Mouse (Mus musculus) lung, embryonic 15.5 days (tissue): ENCODE results near the gene Hcn3. TPM values are rescaled to one million over a fixed set of nuclear protein-coding genes. Genes with fewer than 3 reads are reported as not detected.
"Not testable (repeated sequence)": the region's sequence is repeated elsewhere in the genome, so short reads cannot be mapped to it uniquely, and the experiment has no call there.

Experiments used
- ATAC-seq: fragments of 200-750 bp; cut with Nextera tagmentation; 2 replicates; pipeline ENCODE4 v1.8.0; 2017; ENCODE audit warnings: moderate number of reproducible peaks, borderline replicate concordance; ENCODE audit not compliant: low FRiP score, low TSS enrichment; ENCODE audit errors: extremely low read depth
- H3K27ac ChIP-seq: fragments of 300-500 bp; sonication (generic); 2 replicates; pipeline ENCODE4 v1.5.1; 2015; ENCODE audit warnings: moderate library complexity, mild to moderate bottlenecking, inconsistent platforms
- H3K27me3 ChIP-seq: fragments of 300-500 bp; sonication (generic); 2 replicates; pipeline ENCODE4 v1.6.1; 2015; ENCODE audit warnings: inconsistent platforms
- H3K36me3 ChIP-seq: fragments of 300-500 bp; sonication (generic); 2 replicates; pipeline ENCODE4 v1.6.1; 2015; ENCODE audit warnings: inconsistent platforms
- H3K4me1 ChIP-seq: fragments of 300-500 bp; sonication (generic); 2 replicates; pipeline ENCODE4 v1.6.1; 2015; ENCODE audit warnings: inconsistent platforms
- H3K4me2 ChIP-seq: fragments of 300-500 bp; sonication (generic); 2 replicates; pipeline ENCODE4 v1.6.1; 2015; ENCODE audit warnings: inconsistent platforms, mild to moderate bottlenecking, moderate library complexity
- H3K4me3 ChIP-seq: fragments of 300-500 bp; sonication (generic); 2 replicates; pipeline ENCODE4 v1.5.1; 2015; ENCODE audit warnings: mild to moderate bottlenecking, inconsistent platforms
- H3K9ac ChIP-seq: fragments of 300-500 bp; sonication (generic); 2 replicates; pipeline ENCODE4 v1.6.1; 2015; ENCODE audit warnings: inconsistent platforms
- H3K9me3 ChIP-seq: fragments of 300-500 bp; sonication (generic); 2 replicates; pipeline ENCODE4 v1.6.1; 2016; ENCODE audit warnings: inconsistent platforms
- WGBS: fragments of 180-500 bp; shearing (Covaris S2); methylation state at CpG from one replicate; pipeline ENCODE4 v1.1.7; 2015; 5-methylcytosine and 5-hydroxymethylcytosine counted together
- polyA plus RNA-seq: library from polyadenylated mRNA; unstranded; fragments of >200 nt; fragmentation: Nextera tagmentation; extraction: Ambion mirVana; gene quantifications from 2 replicates; pipeline ENCODE4 v1.2.1, GENCODE M21; 2015

The Hcn3 gene
- polyA plus RNA-seq, 1 experiment from 2014 or later: 1.9 TPM

DNA sequence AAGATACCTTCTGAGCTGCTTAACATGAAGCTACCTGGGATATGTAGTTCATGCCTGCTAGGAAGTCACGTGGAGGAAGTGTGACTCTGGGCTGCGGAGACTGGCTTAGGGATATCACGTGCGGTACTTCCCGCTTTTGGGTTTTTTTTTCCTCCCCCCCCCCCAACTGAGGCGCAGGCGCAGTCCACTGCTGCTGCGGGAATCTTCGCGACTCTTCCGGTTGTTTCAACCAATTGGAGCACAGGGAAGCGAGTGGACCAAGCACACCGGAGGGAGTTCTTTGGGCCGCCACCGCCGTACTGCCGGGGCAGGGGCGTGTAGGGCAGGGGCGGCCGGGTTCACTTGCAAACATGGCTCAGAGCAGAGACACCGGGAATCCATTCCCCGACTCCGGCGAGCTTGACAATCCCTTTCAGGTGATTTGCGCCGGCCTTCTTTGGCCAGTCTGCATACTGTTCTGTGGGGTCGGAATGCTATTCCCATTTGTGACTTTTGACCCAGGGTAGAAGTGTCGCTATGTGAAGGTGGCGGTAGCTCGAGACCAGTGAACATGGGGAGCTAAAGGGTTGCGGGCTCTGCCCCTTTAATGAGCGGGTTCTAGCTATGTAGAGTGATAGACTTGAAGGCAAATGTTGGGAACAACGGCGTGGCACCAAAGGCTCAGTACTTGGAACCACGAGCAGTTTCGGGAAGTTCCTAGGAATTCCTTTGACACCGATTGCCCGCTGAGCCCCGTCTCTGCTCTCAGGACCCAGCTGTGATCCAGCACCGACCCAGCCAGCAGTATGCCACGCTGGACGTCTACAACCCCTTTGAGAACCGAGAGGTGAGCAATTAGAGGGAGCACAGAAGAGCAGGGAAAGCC lies 17.5 kb upstream of the Hcn3 start, which contains the start of gene Scamp3:
Gene Scamp3 (plus strand): TSS at position 232 of the 865 bp plus-strand sequence.
- peak within 1 kb of the TSS; percentile 85 for H3K4me3 ChIP-seq
- peak within 1 kb of the TSS; percentile 88 for H3K4me2 ChIP-seq
- H3K36me3 ChIP-seq: peaks cover 72% of the 10 kb centered on the region
- peak within 1 kb of the TSS; percentile 68 for H3K27ac ChIP-seq
- ATAC-seq: peak; percentile 93
- H3K4me1 ChIP-seq: peaks cover 19% of the 10 kb centered on the region
- no peaks in the 10 kb centered on the region for H3K9me3 ChIP-seq
- H3K9ac ChIP-seq: peak within 1 kb of the TSS; percentile 85
- WGBS: under 1% methylated on average over 43 of the region's 43 CpGs
- no peaks in the 10 kb centered on the region for H3K27me3 ChIP-seq

DNA sequence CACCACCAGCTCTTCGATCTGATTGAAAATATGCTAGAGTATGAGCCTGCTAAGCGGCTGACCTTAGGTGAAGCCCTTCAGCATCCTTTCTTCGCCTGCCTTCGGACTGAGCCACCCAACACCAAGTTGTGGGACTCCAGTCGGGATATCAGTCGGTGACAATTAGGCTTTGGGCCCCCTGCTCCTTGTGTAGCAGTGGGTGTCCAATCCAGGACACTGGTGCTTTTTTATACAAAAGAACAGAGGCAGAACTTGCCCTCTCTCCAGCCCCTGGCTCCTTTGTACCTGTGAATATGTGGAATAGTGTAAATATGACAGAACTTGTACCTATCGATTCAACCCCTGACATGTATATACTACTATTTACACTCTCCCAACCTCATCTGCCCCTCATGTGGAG lies 16.4 kb upstream of the Hcn3 start:
- Histone ChIP-seq H3K36me3 (peaks cover 78% of the 10 kb centered on the region), H3K4me2 (no peak overlapping the region), H3K4me3 (no peak overlapping the region), H3K9ac (0 out of 2 replicates have a peak overlapping the region, but pooled peaks have one; percentile 0), H3K27me3 (no peaks in the 10 kb centered on the region), H3K9me3 (no peaks in the 10 kb centered on the region), H3K27ac (peak overlapping the region; percentile 44; the same call in 1 of the 2 replicates), H3K4me1 (peaks cover 16% of the 10 kb centered on the region)
- 76% methylated on average over 7 of the region's 7 CpGs for WGBS
- ATAC-seq: no peak

- H3K4me2 ChIP-seq: no peak overlapping the region
- no peaks in the 10 kb centered on the region for H3K9me3 ChIP-seq
- no peaks in the 10 kb centered on the region for H3K27me3 ChIP-seq
- H3K9ac ChIP-seq: no peak overlapping the region
- H3K36me3 ChIP-seq: peaks cover 73% of the 10 kb centered on the region
- H3K4me1 ChIP-seq: peaks cover 16% of the 10 kb centered on the region
- H3K4me3 ChIP-seq: no peak overlapping the region
- no peak overlapping the region for H3K27ac ChIP-seq
- 87% methylated on average over 10 of the region's 10 CpGs for WGBS
- ATAC-seq: no peak
Observed at GRCm38 (mm10) chr3:89175544-89175943, 15.5 kb upstream of the Hcn3 start.

GRCm38 (mm10) chr3:89174844-89175243 lies 14.8 kb upstream of the Hcn3 start:
- WGBS: 94% methylated on average over 11 of the region's 11 CpGs
- Histone ChIP-seq H3K9ac (no peak overlapping the region), H3K4me1 (peaks cover 16% of the 10 kb centered on the region), H3K4me2 (no peak overlapping the region), H3K4me3 (no peak overlapping the region), H3K27ac (no peak overlapping the region), H3K36me3 (peaks cover 73% of the 10 kb centered on the region), H3K9me3 (no peaks in the 10 kb centered on the region), H3K27me3 (no peaks in the 10 kb centered on the region)
- ATAC-seq: no peak

GRCm38 (mm10) chr3:89166945-89167344 lies 6.9 kb upstream of the Hcn3 start:
- H3K27me3 ChIP-seq: no peaks in the 10 kb centered on the region
- H3K4me3 ChIP-seq: no peak overlapping the region
- peaks cover 45% of the 10 kb centered on the region for H3K36me3 ChIP-seq
- no peak overlapping the region for H3K4me2 ChIP-seq
- no peak overlapping the region for H3K9ac ChIP-seq
- H3K4me1 ChIP-seq: peaks cover 22% of the 10 kb centered on the region
- H3K9me3 ChIP-seq: no peaks in the 10 kb centered on the region
- ATAC-seq: no peak
- no peak overlapping the region for H3K27ac ChIP-seq
- WGBS: 89% methylated on average over 19 of the region's 19 CpGs

- Histone ChIP-seq H3K9ac (peak overlapping the region; percentile 79), H3K36me3 (peaks cover 35% of the 10 kb centered on the region), H3K9me3 (no peaks in the 10 kb centered on the region), H3K27me3 (no peaks in the 10 kb centered on the region), H3K27ac (peak overlapping the region; percentile 96), H3K4me2 (peak overlapping the region; percentile 66), H3K4me1 (peaks cover 23% of the 10 kb centered on the region), H3K4me3 (peak overlapping the region; percentile 77)
- 16% methylated on average over 12 of the region's 12 CpGs for WGBS
- no peak for ATAC-seq
Observed at GRCm38 (mm10) chr3:89165268-89165870, 5.4 kb upstream of the Hcn3 start.

DNA sequence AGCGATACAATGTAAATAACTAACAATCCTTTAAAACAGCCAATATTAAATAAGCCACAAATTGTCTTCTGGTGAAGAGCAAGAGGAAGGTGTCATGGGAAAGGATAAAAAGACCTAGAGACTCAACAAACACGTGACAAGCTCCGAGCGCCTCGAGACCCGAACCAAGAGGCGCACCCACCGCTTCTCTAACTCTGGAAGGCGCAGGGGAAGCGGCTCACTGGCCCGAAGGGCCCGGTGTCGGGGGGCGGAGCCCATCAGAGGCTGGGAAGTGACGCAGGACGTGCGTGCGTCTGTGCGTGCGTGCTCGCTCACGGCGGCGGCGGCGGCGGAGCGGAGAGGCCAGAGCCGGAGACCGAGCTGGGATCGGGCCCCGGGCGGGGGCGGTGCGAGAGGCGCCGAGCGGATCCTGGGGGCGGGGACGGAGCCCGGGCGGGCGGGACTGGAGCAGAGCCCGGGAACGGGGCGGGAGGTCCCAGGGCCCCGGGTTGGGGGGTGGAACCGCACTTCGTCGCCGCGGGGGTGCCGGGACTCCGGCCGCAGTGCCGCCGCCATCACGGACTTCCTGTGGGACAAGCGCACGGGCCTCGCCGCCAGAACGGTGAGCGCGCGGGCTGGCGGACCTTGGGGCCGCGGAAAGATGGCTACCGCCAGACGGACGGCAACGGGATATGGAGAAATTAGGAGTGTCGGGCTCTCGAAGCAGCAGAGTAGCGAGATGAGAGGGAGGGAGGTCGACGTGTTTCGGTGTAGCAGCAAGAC lies 4.7 kb upstream of the Hcn3 start, which contains the start of gene Clk2:
Gene Clk2 (plus strand): TSS at position 290 of the 762 bp plus-strand sequence.
- Histone ChIP-seq H3K4me1 (peaks cover 29% of the 10 kb centered on the region), H3K9me3 (no peaks in the 10 kb centered on the region)

GRCm38 (mm10) chr3:89163643-89164245 lies 3.7 kb upstream of the Hcn3 start:
- no peak overlapping the region for H3K9ac ChIP-seq
- H3K27ac ChIP-seq: no peak overlapping the region
- H3K36me3 ChIP-seq: peaks cover 19% of the 10 kb centered on the region
- H3K27me3 ChIP-seq: peaks cover 4% of the 10 kb centered on the region
- peak overlapping the region; percentile 77 for H3K4me3 ChIP-seq
- peak overlapping the region; percentile 66 for H3K4me2 ChIP-seq
- no peak for ATAC-seq
- peaks cover 38% of the 10 kb centered on the region for H3K4me1 ChIP-seq
- WGBS: 69% methylated on average over 5 of the region's 5 CpGs
- no peaks in the 10 kb centered on the region for H3K9me3 ChIP-seq

More for the DNA sequence above, 4.7 kb upstream of the Hcn3 start, which contains the start of gene Clk2:
- under 1% methylated on average over 75 of the region's 79 CpGs for WGBS
- no peaks in the 10 kb centered on the region for H3K27me3 ChIP-seq
- H3K4me2 ChIP-seq: peak within 1 kb of the TSS; percentile 66
- peak within 1 kb of the TSS; percentile 96 for H3K27ac ChIP-seq
- peak within 1 kb of the TSS; percentile 79 for H3K9ac ChIP-seq
- peak; percentile 98 for ATAC-seq
- H3K36me3 ChIP-seq: peaks cover 28% of the 10 kb centered on the region
- peak within 1 kb of the TSS; percentile 77 for H3K4me3 ChIP-seq

- H3K9ac ChIP-seq: no peak overlapping the region
- ATAC-seq: no peak
- H3K9me3 ChIP-seq: no peaks in the 10 kb centered on the region
- 83% methylated on average over 1 of the region's 1 CpGs for WGBS
- no peak overlapping the region for H3K4me3 ChIP-seq
- H3K27me3 ChIP-seq: peaks cover 10% of the 10 kb centered on the region
- H3K36me3 ChIP-seq: peaks cover 12% of the 10 kb centered on the region
- peaks cover 38% of the 10 kb centered on the region for H3K4me1 ChIP-seq
- no peak overlapping the region for H3K4me2 ChIP-seq
- H3K27ac ChIP-seq: no peak overlapping the region
Observed at GRCm38 (mm10) chr3:89163123-89163522, 3.1 kb upstream of the Hcn3 start.

DNA sequence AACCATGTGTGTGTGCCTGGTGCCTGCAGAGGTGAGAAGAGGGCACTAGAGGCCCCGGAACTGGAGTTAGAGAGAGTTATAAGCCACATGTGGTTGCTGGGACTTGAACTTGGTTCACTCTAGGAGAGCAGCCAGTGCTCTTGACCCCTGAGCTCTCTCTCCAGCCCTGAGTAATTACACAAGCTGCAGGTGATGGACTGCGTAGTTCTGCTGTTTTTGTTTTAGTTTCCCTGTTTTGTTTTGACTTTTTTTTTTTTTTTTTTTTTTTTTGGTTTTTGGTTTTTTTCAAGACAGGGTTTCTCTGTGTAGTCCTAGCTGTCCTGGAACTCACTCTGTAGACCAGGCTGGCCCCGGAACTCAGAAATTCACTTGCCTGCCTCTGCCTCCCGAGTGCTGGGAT lies 1.8 kb upstream of the Hcn3 start:
- peaks cover 12% of the 10 kb centered on the region for H3K27me3 ChIP-seq
- no peak for ATAC-seq
- no peaks in the 10 kb centered on the region for H3K9me3 ChIP-seq
- peaks cover 36% of the 10 kb centered on the region for H3K4me1 ChIP-seq
- no peak overlapping the region for H3K4me3 ChIP-seq
- H3K27ac ChIP-seq: no peak overlapping the region
- no peak overlapping the region for H3K9ac ChIP-seq
- 77% methylated on average over 4 of the region's 4 CpGs for WGBS
- no peak overlapping the region for H3K4me2 ChIP-seq
- H3K36me3 ChIP-seq: no peaks in the 10 kb centered on the region

DNA sequence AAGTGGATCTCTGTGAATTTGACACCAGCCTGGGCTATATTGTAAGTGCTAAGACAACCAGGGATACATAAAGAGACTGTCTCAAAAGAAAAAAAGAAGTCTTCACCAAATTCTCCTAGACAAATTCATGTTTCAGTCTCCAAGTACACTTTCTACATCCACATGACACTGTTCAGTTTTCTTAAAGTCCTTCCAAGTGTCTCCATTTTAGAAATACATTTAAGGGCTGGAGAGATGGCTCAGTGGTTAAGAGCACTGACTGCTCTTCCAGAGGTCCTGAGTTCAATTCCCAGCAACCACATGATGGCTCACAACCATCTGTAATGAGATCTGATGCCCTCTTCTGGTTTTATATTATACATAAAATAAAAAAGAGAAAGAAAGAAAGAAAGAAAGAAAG lies 1.2 kb upstream of the Hcn3 start:
- not testable (repeated sequence) for H3K36me3 ChIP-seq, H3K9ac ChIP-seq, H3K27ac ChIP-seq, H3K4me2 ChIP-seq, ATAC-seq, H3K4me3 ChIP-seq, H3K9me3 ChIP-seq
- peaks cover 31% of the 10 kb centered on the region for H3K4me1 ChIP-seq
- peaks cover 12% of the 10 kb centered on the region for H3K27me3 ChIP-seq
